Mouse (Mus musculus): ENCODE measurements at regions not wholly inside any gene's neighbourhood (a gene's known extent, or its start where the extent isn't known, plus 50 kb on each side); places are given as distances from the start of the nearest gene placed in this dataset.
"Not testable (repeated sequence)": the region's sequence is repeated elsewhere in the genome, so short reads cannot be mapped to it uniquely, and the experiment has no call there.

DNA sequence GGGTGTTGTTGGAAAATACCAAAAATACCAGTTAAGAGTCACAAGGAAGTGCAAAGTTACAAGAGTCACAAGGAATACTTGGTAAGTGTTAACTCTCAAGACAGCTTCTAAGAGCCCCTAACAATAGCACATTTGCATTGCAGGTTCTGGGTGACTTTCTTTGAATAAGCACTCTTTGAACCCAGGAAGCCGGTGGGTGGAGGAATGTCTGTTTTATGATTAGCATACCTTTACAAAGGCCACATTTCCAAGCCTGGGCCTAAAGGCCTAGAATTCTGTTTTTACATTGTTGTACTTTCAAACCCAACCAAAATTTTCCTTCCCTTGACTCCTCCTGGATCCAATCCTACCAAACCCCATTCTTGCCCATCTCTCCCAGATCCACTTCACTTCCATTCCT, 693.5 kb upstream of the Gria3 start:
- not testable (repeated sequence) for H3K4me1 ChIP-seq (replicated peaks; ENCODE audit: low read depth, low read length); H3K36me3 ChIP-seq (ENCODE audit: insufficient read depth, low read length); H3K27me3 ChIP-seq (ENCODE audit: insufficient read depth, low read length); H3K4me3 ChIP-seq (replicated peaks; ENCODE audit: low read length); H3K9me3 ChIP-seq (ENCODE audit: low read length)

- Histone ChIP-seq H3K4me1 (replicated peaks; ENCODE audit: low read depth, low read length) (no peaks in the 10 kb centered on the region), H3K27me3 (ENCODE audit: insufficient read depth, low read length) (no peaks in the 10 kb centered on the region), H3K36me3 (ENCODE audit: insufficient read depth, low read length) (no peaks in the 10 kb centered on the region), H3K9me3 (ENCODE audit: low read length) (peaks cover 10% of the 10 kb centered on the region), H3K4me3 (replicated peaks; ENCODE audit: low read length) (no peak overlapping the region)
- TF ChIP-seq NANOG (IDR thresholded peaks at IDR 0.05; ENCODE audit: borderline replicate concordance, low read length) = peak; percentile 31; the same call in 1 of the 2 replicates
- no peak for TF ChIP-seq POU5F1 (IDR thresholded peaks at IDR 0.05; ENCODE audit: borderline replicate concordance, low read length)
- TF ChIP-seq CTCF (conservative IDR thresholded peaks at IDR 0.05; ENCODE audit: low read length) = no peak
Observed at GRCm38 (mm10) chrX:40708631-40709030, 692.0 kb upstream of the Gria3 start.

- H3K9me3 ChIP-seq (ENCODE audit: low read length) = no peaks in the 10 kb centered on the region
- no peaks in the 10 kb centered on the region for H3K4me1 ChIP-seq (replicated peaks; ENCODE audit: low read depth, low read length)
- TF ChIP-seq CTCF (conservative IDR thresholded peaks at IDR 0.05; ENCODE audit: low read length) (no peak), POU5F1 (IDR thresholded peaks at IDR 0.05; ENCODE audit: borderline replicate concordance, low read length) (no peak), NANOG (IDR thresholded peaks at IDR 0.05; ENCODE audit: borderline replicate concordance, low read length) (no peak)
- H3K27me3 ChIP-seq (ENCODE audit: insufficient read depth, low read length) = no peaks in the 10 kb centered on the region
- H3K4me3 ChIP-seq (replicated peaks; ENCODE audit: low read length) = no peak overlapping the region
- no peaks in the 10 kb centered on the region for H3K36me3 ChIP-seq (ENCODE audit: insufficient read depth, low read length)
Observed at GRCm38 (mm10) chrX:40740701-40741344, 659.8 kb upstream of the Gria3 start.
